Mouse (Mus musculus) intestine, postnatal 0 days (tissue): ENCODE measurements around the gene Igfbp1. TPM values are rescaled to one million over a fixed set of nuclear protein-coding genes. Genes with fewer than 3 reads are reported as not detected.
A peak's percentile ranks its signal among the peaks of the same experiment; 100 is the strongest.
"Not testable (repeated sequence)": the region's sequence is repeated elsewhere in the genome, so short reads cannot be mapped to it uniquely, and the experiment has no call there.

ENCODE experiments used
- ATAC-seq: fragments of 200-750 bp; cut with Nextera tagmentation; 2 replicates; pipeline ENCODE4 v1.8.0; 2017; ENCODE audit warnings: mild to moderate bottlenecking, moderate TSS enrichment, moderate library complexity
- H3K27ac ChIP-seq: fragments of 300-500 bp; sonication (generic); 2 replicates; pipeline ENCODE4 v1.5.1; 2014; ENCODE audit warnings: mild to moderate bottlenecking, low read depth, low read length, moderate library complexity
- H3K27me3 ChIP-seq: fragments of 300-500 bp; sonication (generic); replicated peaks from 2 replicates; pipeline ENCODE4 v1.6.1; 2014; ENCODE audit warnings: low read length, mixed read lengths; ENCODE audit not compliant: control insufficient read depth, insufficient read depth
- H3K36me3 ChIP-seq: fragments of 300-500 bp; sonication (generic); 2 replicates; pipeline ENCODE4 v1.6.1; 2014; ENCODE audit warnings: mild to moderate bottlenecking, moderate library complexity; ENCODE audit not compliant: control insufficient read depth, insufficient read depth
- H3K4me1 ChIP-seq: fragments of 300-500 bp; sonication (generic); replicated peaks from 2 replicates; pipeline ENCODE4 v1.6.1; 2014; ENCODE audit warnings: antibody characterized with exemption, low read length, mixed read lengths; ENCODE audit not compliant: control insufficient read depth, insufficient read depth
- H3K4me2 ChIP-seq: fragments of 300-500 bp; sonication (generic); replicated peaks from 2 replicates; pipeline ENCODE4 v1.6.1; 2014; ENCODE audit warnings: low read depth, mild to moderate bottlenecking, moderate library complexity
- H3K4me3 ChIP-seq: fragments of 300-500 bp; sonication (generic); 2 replicates; pipeline ENCODE4 v1.5.1; 2014; ENCODE audit warnings: low read depth, low read length
- H3K9ac ChIP-seq: fragments of 300-500 bp; sonication (generic); 2 replicates; pipeline ENCODE4 v1.6.1; 2014; ENCODE audit warnings: mild to moderate bottlenecking, low read depth, low read length
- H3K9me3 ChIP-seq: fragments of 300-500 bp; sonication (generic); 2 replicates; pipeline ENCODE4 v1.6.1; 2016; ENCODE audit warnings: mixed run types; ENCODE audit not compliant: control insufficient read depth
- CTCF ChIP-seq: sonication (generic); IDR thresholded peaks from 2 replicates; pipeline ENCODE4 v1.5.1; 2016; ENCODE audit warnings: low read depth, mild to moderate bottlenecking, control low read depth, antibody characterized with exemption, moderate library complexity
- WGBS: fragments of 180-500 bp; shearing (Covaris S2); extraction: QIAGEN DNeasy Blood & Tissue Kit; methylation state at CpG from one replicate; pipeline ENCODE4 v1.1.7; 2014; 5-methylcytosine and 5-hydroxymethylcytosine counted together
- polyA plus RNA-seq: library from polyadenylated mRNA; unstranded; fragments of >200 nt; fragmentation: Nextera tagmentation; extraction: Ambion mirVana; gene quantifications from 2 replicates; pipeline ENCODE4 v1.2.1, GENCODE M21; 2015

The Igfbp1 gene
- polyA plus RNA-seq, 1 experiment from 2014 or later: 0.12 TPM

GRCm38 (mm10) chr11:7212126-7212798 is 14.7 kb downstream of the Igfbp1 start:
- no peaks in the 10 kb centered on the region for H3K4me1 ChIP-seq
- H3K36me3 ChIP-seq: no peaks in the 10 kb centered on the region
- H3K4me3 ChIP-seq: peak overlapping the region; percentile 53
- peak overlapping the region; percentile 78 for H3K4me2 ChIP-seq
- H3K27me3 ChIP-seq: peaks cover 39% of the 10 kb centered on the region
- no peak overlapping the region for H3K27ac ChIP-seq
- no peak for TF ChIP-seq CTCF
- no peak for ATAC-seq
- H3K9ac ChIP-seq: no peak overlapping the region
- no peaks in the 10 kb centered on the region for H3K9me3 ChIP-seq
- 20% methylated on average over 17 of the region's 17 CpGs for WGBS

GRCm38 (mm10) chr11:7213161-7213500 is 15.5 kb downstream of the Igfbp1 start:
- Histone ChIP-seq H3K4me3 (peak overlapping the region; percentile 53), H3K4me1 (no peaks in the 10 kb centered on the region), H3K27ac (no peak overlapping the region), H3K36me3 (no peaks in the 10 kb centered on the region), H3K9me3 (no peaks in the 10 kb centered on the region), H3K27me3 (peaks cover 39% of the 10 kb centered on the region), H3K9ac (peak overlapping the region; percentile 22; the same call in 1 of the 2 replicates), H3K4me2 (peak overlapping the region; percentile 78)
- ATAC-seq: no peak
- no peak for TF ChIP-seq CTCF
- WGBS: 2% methylated on average over 19 of the region's 19 CpGs

- TF ChIP-seq CTCF: no peak
- Histone ChIP-seq H3K4me1 (no peaks in the 10 kb centered on the region), H3K4me3 (peak within 1 kb of the TSS; percentile 53), H3K27ac (no peak within 1 kb of the TSS), H3K9ac (peak within 1 kb of the TSS; percentile 22; the same call in 1 of the 2 replicates), H3K4me2 (peak within 1 kb of the TSS; percentile 78), H3K36me3 (no peaks in the 10 kb centered on the region), H3K27me3 (peaks cover 39% of the 10 kb centered on the region), H3K9me3 (no peaks in the 10 kb centered on the region)
- peak; percentile 59 for ATAC-seq
- under 1% methylated on average over 88 of the region's 104 CpGs for WGBS
Observed at GRCm38 (mm10) chr11:7213501-7214341, 16.1 kb downstream of the Igfbp1 start, which contains the start of gene Igfbp3. Gene Igfbp3, minus strand, starts transcription at chr11:7213923.

GRCm38 (mm10) chr11:7214342-7214660 is 16.7 kb downstream of the Igfbp1 start:
- Histone ChIP-seq H3K4me2 (peak overlapping the region; percentile 78), H3K4me3 (peak overlapping the region; percentile 53), H3K36me3 (no peaks in the 10 kb centered on the region), H3K27me3 (peaks cover 39% of the 10 kb centered on the region), H3K27ac (no peak overlapping the region), H3K4me1 (no peaks in the 10 kb centered on the region), H3K9me3 (no peaks in the 10 kb centered on the region), H3K9ac (no peak overlapping the region)
- 1% methylated on average over 12 of the region's 12 CpGs for WGBS
- ATAC-seq: no peak
- TF ChIP-seq CTCF: no peak

- Histone ChIP-seq H3K9ac (no peak overlapping the region), H3K4me1 (no peaks in the 10 kb centered on the region), H3K27ac (no peak overlapping the region), H3K36me3 (no peaks in the 10 kb centered on the region), H3K4me3 (peak overlapping the region; percentile 53; the same call in 1 of the 2 replicates), H3K4me2 (peak overlapping the region; percentile 78), H3K27me3 (peaks cover 39% of the 10 kb centered on the region), H3K9me3 (no peaks in the 10 kb centered on the region)
- WGBS: 4% methylated on average over 14 of the region's 14 CpGs
- TF ChIP-seq CTCF: peak; percentile 78
- ATAC-seq: no peak
Observed at GRCm38 (mm10) chr11:7214761-7215160, 17.2 kb downstream of the Igfbp1 start.

GRCm38 (mm10) chr11:7215703-7216102 is 18.1 kb downstream of the Igfbp1 start:
- Histone ChIP-seq H3K9me3 (no peaks in the 10 kb centered on the region), H3K9ac (no peak overlapping the region), H3K36me3 (no peaks in the 10 kb centered on the region), H3K27ac (no peak overlapping the region), H3K4me3 (no peak overlapping the region), H3K27me3 (peaks cover 39% of the 10 kb centered on the region), H3K4me1 (no peaks in the 10 kb centered on the region), H3K4me2 (no peak overlapping the region)
- WGBS: 13% methylated on average over 8 of the region's 8 CpGs
- peak; percentile 78 for TF ChIP-seq CTCF
- ATAC-seq: no peak

GRCm38 (mm10) chr11:7221826-7222225 is 24.2 kb downstream of the Igfbp1 start:
- H3K4me1 ChIP-seq, H3K4me2 ChIP-seq, H3K4me3 ChIP-seq, ATAC-seq, H3K36me3 ChIP-seq, H3K27me3 ChIP-seq, H3K9ac ChIP-seq, H3K27ac ChIP-seq, H3K9me3 ChIP-seq: not testable (repeated sequence)
- 79% methylated on average over 8 of the region's 8 CpGs for WGBS
